Mouse (Mus musculus) stomach, embryonic 16.5 days (tissue): ENCODE results near the gene Helz. TPM values are rescaled to one million over a fixed set of nuclear protein-coding genes. Genes with fewer than 3 reads are reported as not detected.
A peak's percentile ranks its signal among the peaks of the same experiment; 100 is the strongest.

Experiments used
- ATAC-seq: fragments of 200-750 bp; cut with Nextera tagmentation; 2 replicates; pipeline ENCODE4 v1.8.0; 2017; ENCODE audit warnings: moderate number of reproducible peaks, moderate TSS enrichment; ENCODE audit not compliant: insufficient read depth, low FRiP score
- H3K27ac ChIP-seq: fragments of 300-500 bp; sonication (generic); 2 replicates; pipeline ENCODE4 v1.5.1; 2014; ENCODE audit warnings: low read length
- H3K27me3 ChIP-seq: fragments of 300-500 bp; sonication (generic); 2 replicates; pipeline ENCODE4 v1.6.1; 2014; ENCODE audit warnings: low read length, control low read depth, mixed read lengths; ENCODE audit not compliant: control insufficient read depth, insufficient read depth
- H3K36me3 ChIP-seq: fragments of 300-500 bp; sonication (generic); 2 replicates; pipeline ENCODE4 v1.6.1; 2014; ENCODE audit warnings: low read length; ENCODE audit not compliant: control insufficient read depth, insufficient read depth
- H3K4me1 ChIP-seq: fragments of 300-500 bp; sonication (generic); 2 replicates; pipeline ENCODE4 v1.6.1; 2014; ENCODE audit warnings: low read length, control low read depth, mixed read lengths; ENCODE audit not compliant: control insufficient read depth, insufficient read depth
- H3K4me2 ChIP-seq: fragments of 300-500 bp; sonication (generic); 2 replicates; pipeline ENCODE4 v1.6.1; 2014; ENCODE audit warnings: low read depth, low read length, mixed read lengths
- H3K4me3 ChIP-seq: fragments of 300-500 bp; sonication (generic); replicated peaks from 2 replicates; pipeline ENCODE4 v1.5.1; 2014; ENCODE audit warnings: mild to moderate bottlenecking, low read length
- H3K9ac ChIP-seq: fragments of 300-500 bp; sonication (generic); 2 replicates; pipeline ENCODE4 v1.6.1; 2014; ENCODE audit warnings: low read length
- H3K9me3 ChIP-seq: fragments of 300-500 bp; sonication (generic); replicated peaks from 2 replicates; pipeline ENCODE4 v1.6.1; 2016; ENCODE audit warnings: low read length, control low read depth; ENCODE audit not compliant: control insufficient read depth
- WGBS: fragments of 180-500 bp; shearing (Covaris S2); extraction: QIAGEN DNeasy Blood & Tissue Kit; methylation state at CpG from one replicate; pipeline ENCODE4 v1.1.7; 2014; 5-methylcytosine and 5-hydroxymethylcytosine counted together
- polyA plus RNA-seq: library from polyadenylated mRNA; unstranded; fragments of >200 nt; fragmentation: Nextera tagmentation; extraction: Ambion mirVana; gene quantifications from 2 replicates; pipeline ENCODE4 v1.2.1, GENCODE M21; 2015

Helz gene
- polyA plus RNA-seq, 1 experiment from 2014 or later, result 15.3 TPM

- H3K27ac ChIP-seq, result no peak overlapping the region
- H3K4me1 ChIP-seq, result no peaks in the 10 kb centered on the region
- H3K27me3 ChIP-seq, result no peaks in the 10 kb centered on the region
- ATAC-seq, result no peak
- no peak overlapping the region for H3K4me2 ChIP-seq
- peaks cover 9% of the 10 kb centered on the region; the same call in 1 of the 2 replicates for H3K36me3 ChIP-seq
- H3K4me3 ChIP-seq, result no peak overlapping the region
- WGBS, result 89% methylated on average over 5 of the region's 5 CpGs
- no peak overlapping the region for H3K9ac ChIP-seq
- H3K9me3 ChIP-seq, result no peaks in the 10 kb centered on the region
These were observed 114.9 kb downstream of the Helz start for GRCm38 (mm10) chr11:107662666-107663065.

- Histone ChIP-seq H3K36me3 (peaks cover 15% of the 10 kb centered on the region), H3K4me1 (no peaks in the 10 kb centered on the region), H3K4me3 (no peak overlapping the region), H3K4me2 (no peak overlapping the region), H3K27ac (no peak overlapping the region), H3K27me3 (no peaks in the 10 kb centered on the region), H3K9ac (no peak overlapping the region), H3K9me3 (no peaks in the 10 kb centered on the region)
- WGBS, result 80% methylated on average over 2 of the region's 2 CpGs
- ATAC-seq, result no peak
These were observed 119.8 kb downstream of the Helz start for GRCm38 (mm10) chr11:107667542-107667941.

GRCm38 (mm10) chr11:107668223-107668622, 120.5 kb downstream of the Helz start:
- Histone ChIP-seq H3K9ac (no peak overlapping the region), H3K27ac (no peak overlapping the region), H3K4me3 (no peak overlapping the region), H3K36me3 (peaks cover 15% of the 10 kb centered on the region), H3K4me1 (no peaks in the 10 kb centered on the region), H3K27me3 (no peaks in the 10 kb centered on the region), H3K9me3 (no peaks in the 10 kb centered on the region), H3K4me2 (no peak overlapping the region)
- 88% methylated on average over 6 of the region's 6 CpGs for WGBS
- no peak for ATAC-seq

GRCm38 (mm10) chr11:107668977-107669376, 121.2 kb downstream of the Helz start:
- no peaks in the 10 kb centered on the region for H3K4me1 ChIP-seq
- no peak overlapping the region for H3K9ac ChIP-seq
- H3K4me3 ChIP-seq, result no peak overlapping the region
- no peak overlapping the region for H3K27ac ChIP-seq
- peaks cover 21% of the 10 kb centered on the region for H3K36me3 ChIP-seq
- H3K9me3 ChIP-seq, result no peaks in the 10 kb centered on the region
- H3K4me2 ChIP-seq, result no peak overlapping the region
- peak; percentile 50; the same call in 1 of the 2 replicates for ATAC-seq
- no peaks in the 10 kb centered on the region for H3K27me3 ChIP-seq
- 62% methylated on average over 4 of the region's 4 CpGs for WGBS

GRCm38 (mm10) chr11:107674006-107674405, 126.3 kb downstream of the Helz start:
- H3K9me3 ChIP-seq, result no peaks in the 10 kb centered on the region
- 72% methylated on average over 5 of the region's 5 CpGs for WGBS
- H3K9ac ChIP-seq, result no peak overlapping the region
- no peak for ATAC-seq
- no peaks in the 10 kb centered on the region for H3K27me3 ChIP-seq
- H3K4me1 ChIP-seq, result no peaks in the 10 kb centered on the region
- peaks cover 19% of the 10 kb centered on the region for H3K36me3 ChIP-seq
- H3K4me2 ChIP-seq, result no peak overlapping the region
- H3K27ac ChIP-seq, result no peak overlapping the region
- no peak overlapping the region for H3K4me3 ChIP-seq

GRCm38 (mm10) chr11:107674601-107675000, 126.9 kb downstream of the Helz start:
- Histone ChIP-seq H3K4me3 (no peak overlapping the region), H3K27me3 (no peaks in the 10 kb centered on the region), H3K9me3 (no peaks in the 10 kb centered on the region), H3K36me3 (peaks cover 19% of the 10 kb centered on the region), H3K4me2 (no peak overlapping the region), H3K4me1 (no peaks in the 10 kb centered on the region), H3K27ac (no peak overlapping the region), H3K9ac (no peak overlapping the region)
- 87% methylated on average over 8 of the region's 8 CpGs for WGBS
- no peak for ATAC-seq

GRCm38 (mm10) chr11:107675246-107675645, 127.5 kb downstream of the Helz start:
- H3K9me3 ChIP-seq, result no peaks in the 10 kb centered on the region
- no peak overlapping the region for H3K4me3 ChIP-seq
- no peak overlapping the region for H3K4me2 ChIP-seq
- H3K27ac ChIP-seq, result no peak overlapping the region
- 84% methylated on average over 10 of the region's 10 CpGs for WGBS
- H3K9ac ChIP-seq, result no peak overlapping the region
- H3K4me1 ChIP-seq, result no peaks in the 10 kb centered on the region
- ATAC-seq, result no peak
- H3K27me3 ChIP-seq, result no peaks in the 10 kb centered on the region
- peaks cover 13% of the 10 kb centered on the region for H3K36me3 ChIP-seq

GRCm38 (mm10) chr11:107676207-107676940, 128.6 kb downstream of the Helz start:
- H3K4me2 ChIP-seq, result no peak overlapping the region
- H3K27ac ChIP-seq, result no peak overlapping the region
- ATAC-seq, result no peak
- no peaks in the 10 kb centered on the region for H3K4me1 ChIP-seq
- H3K36me3 ChIP-seq, result peaks cover 11% of the 10 kb centered on the region
- H3K9ac ChIP-seq, result no peak overlapping the region
- 67% methylated on average over 17 of the region's 17 CpGs for WGBS
- no peaks in the 10 kb centered on the region for H3K9me3 ChIP-seq
- no peaks in the 10 kb centered on the region for H3K27me3 ChIP-seq
- no peak overlapping the region for H3K4me3 ChIP-seq

GRCm38 (mm10) chr11:107682694-107683355, 135.1 kb downstream of the Helz start:
- Histone ChIP-seq H3K9me3 (no peaks in the 10 kb centered on the region), H3K36me3 (peaks cover 10% of the 10 kb centered on the region; the same call in 1 of the 2 replicates)

More at GRCm38 (mm10) chr11:107682694-107683355, 135.1 kb downstream of the Helz start:
- H3K4me1 ChIP-seq, result no peaks in the 10 kb centered on the region
- ATAC-seq, result no peak
- WGBS, result 78% methylated on average over 9 of the region's 9 CpGs
- H3K27me3 ChIP-seq, result no peaks in the 10 kb centered on the region
- H3K4me3 ChIP-seq, result no peak overlapping the region
- H3K9ac ChIP-seq, result no peak overlapping the region
- no peak overlapping the region for H3K4me2 ChIP-seq
- H3K27ac ChIP-seq, result no peak overlapping the region
